Mouse (Mus musculus): ENCODE data around the gene Tk1.

GRCm38 (mm10) chr11:117766275-117766674 is 59.6 kb downstream of the Tk1 start:
- TF ChIP-seq UBTF (IDR thresholded peaks at IDR 0.05; ENCODE audit: borderline replicate concordance, insufficient read depth, low read depth, low read length) (no peak), POLR2A (IDR thresholded peaks at IDR 0.05; ENCODE audit: control insufficient read depth in 1 of 2, insufficient read depth in 1 of 2, low read depth in 1 of 2, low read length in 2 of 2, poor library complexity in 1 of 2) (no peak), CTCF (IDR thresholded peaks at IDR 0.05 in 2 of 3, conservative IDR thresholded peaks at IDR 0.05 in 1 of 3; ENCODE audit: control insufficient read depth in 1 of 3, insufficient read depth in 1 of 3, low read depth in 2 of 3, low read length in 3 of 3, poor library complexity in 1 of 3, severe bottlenecking in 1 of 3) (no peak), NRF1 (IDR thresholded peaks at IDR 0.05; ENCODE audit: insufficient read depth, low read depth, low read length, poor library complexity, severe bottlenecking) (no peak), EP300 (IDR thresholded peaks at IDR 0.05; ENCODE audit: low read depth in 1 of 2, low read length in 2 of 2) (no peak), TBP (IDR thresholded peaks at IDR 0.05; ENCODE audit: low read depth, low read length) (no peak), MYC (IDR thresholded peaks at IDR 0.05; ENCODE audit: low read depth, low read length) (no peak), GABPA (IDR thresholded peaks at IDR 0.05; ENCODE audit: low read depth, low read length) (no peak)

Measured in MEL (cell line).